Mouse (Mus musculus) ovary, adult 18-20 months (tissue): ENCODE measurements at regions not wholly inside any gene's neighbourhood (a gene's known extent, or its start where the extent isn't known, plus 50 kb on each side); places are given as distances from the start of the nearest gene placed in this dataset.

Experiments used
- DNase-seq: peaks from one replicate; pipeline ENCODE4 v3.0.0; 2022; ENCODE audit warnings: low spot score, mixed read lengths

DNA sequence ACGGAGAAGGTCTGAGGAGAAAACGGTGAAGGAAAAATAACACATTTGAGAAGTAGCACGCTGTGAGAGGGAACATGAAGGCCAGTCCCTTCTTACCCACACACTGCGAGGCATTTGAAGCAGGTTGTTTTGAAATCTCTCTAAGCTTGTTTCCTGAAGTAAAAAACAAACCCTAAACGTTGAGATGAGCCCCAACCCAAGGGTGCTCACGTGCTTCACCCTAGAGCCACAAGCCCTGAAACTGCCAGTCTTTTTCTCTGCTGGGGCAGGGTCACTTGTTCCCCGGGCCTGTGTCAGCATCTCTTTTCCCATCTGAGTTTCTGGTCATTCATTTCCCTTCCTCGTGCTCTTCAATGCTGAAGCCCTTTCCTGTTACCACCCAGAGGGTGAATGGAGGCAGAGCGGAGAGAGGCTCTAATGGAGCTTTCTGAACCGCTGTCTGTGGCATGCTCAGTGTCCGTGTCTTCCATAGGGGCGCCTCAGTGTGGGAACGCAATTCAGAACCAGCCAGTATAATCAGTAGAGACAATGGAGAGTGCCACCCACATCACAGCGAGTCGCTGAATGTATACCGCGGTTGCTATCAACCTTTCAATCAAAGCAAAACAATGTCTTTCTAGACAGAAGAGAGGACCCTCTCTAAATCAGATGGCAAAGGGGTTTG lies 375.0 kb upstream of the Gm10131 start:
- no peak for DNase-seq

DNA sequence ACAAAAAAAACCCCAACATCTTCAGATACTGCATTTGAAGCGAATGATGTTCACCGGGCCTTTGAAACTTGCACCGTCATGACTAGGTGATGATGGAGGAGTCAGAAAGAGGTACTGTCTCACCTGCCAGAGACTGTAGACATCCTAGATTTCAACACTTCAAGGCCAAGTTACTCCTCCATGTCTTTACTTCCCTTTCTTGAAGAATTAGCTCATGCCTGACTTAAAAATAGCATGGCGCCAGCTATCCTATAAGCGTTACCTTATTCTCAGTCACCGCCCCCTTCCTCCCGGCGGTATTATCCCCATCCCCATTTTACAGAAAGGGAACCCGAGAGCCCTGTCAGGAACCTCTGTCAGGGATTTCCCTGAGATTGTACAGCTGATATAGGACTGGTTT lies 374.4 kb upstream of the Gm10131 start:
- no peak for DNase-seq

DNA sequence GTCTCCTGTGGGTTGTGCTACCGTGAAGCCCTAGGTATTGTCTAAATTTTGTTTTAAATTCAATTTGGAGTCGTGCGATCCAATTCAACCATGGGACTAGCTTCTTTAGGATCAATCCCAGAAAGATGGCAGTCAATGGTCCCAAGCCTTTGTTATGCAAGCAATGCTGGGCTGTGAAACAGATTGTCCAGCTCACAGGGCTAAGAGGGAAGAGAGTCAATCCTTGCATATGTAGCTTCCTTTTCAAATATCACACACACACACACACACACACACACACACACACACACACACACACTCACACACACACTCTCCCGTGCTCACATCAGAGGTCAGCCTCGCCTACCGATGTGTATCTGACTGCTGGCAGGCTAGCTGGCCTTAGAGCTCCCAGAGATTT lies 373.8 kb upstream of the Gm10131 start:
- no peak for DNase-seq

DNA sequence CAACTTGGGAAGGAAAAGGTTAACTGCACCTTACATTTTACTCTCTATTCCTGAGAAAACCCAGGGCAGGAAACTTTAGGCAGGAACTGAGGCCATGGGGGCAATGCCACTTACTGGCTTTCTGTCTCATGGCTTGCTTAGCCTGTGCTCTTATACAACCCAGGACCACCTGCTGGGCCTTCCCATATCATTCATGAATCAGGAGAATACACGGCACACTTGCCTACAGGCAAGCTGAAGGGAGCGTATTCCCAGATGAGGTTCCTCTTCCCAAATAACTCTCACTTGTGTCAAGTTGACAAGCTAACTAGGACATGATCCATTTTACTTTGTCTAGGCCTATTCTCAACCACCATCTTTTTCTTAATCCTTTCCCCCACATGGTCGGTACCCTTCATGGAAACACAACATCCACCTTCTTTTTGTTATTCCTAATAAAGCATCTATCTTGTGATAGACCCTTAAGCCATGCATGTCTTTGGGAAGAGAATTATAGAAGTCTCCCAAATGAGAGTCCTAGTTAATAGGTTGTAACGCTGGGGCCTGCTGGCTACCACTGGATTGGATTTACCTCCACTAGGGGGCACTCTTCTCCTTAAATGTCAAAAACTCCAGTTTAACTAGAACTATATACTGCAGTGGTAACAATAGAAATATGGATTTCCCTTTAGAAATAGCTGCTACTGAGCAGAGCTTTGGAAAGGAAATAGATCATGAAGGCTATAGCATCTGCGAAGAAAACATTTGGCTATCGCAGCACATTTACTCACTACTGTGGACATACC lies 373.2 kb upstream of the Gm10131 start:
- DNase-seq, result no peak

DNA sequence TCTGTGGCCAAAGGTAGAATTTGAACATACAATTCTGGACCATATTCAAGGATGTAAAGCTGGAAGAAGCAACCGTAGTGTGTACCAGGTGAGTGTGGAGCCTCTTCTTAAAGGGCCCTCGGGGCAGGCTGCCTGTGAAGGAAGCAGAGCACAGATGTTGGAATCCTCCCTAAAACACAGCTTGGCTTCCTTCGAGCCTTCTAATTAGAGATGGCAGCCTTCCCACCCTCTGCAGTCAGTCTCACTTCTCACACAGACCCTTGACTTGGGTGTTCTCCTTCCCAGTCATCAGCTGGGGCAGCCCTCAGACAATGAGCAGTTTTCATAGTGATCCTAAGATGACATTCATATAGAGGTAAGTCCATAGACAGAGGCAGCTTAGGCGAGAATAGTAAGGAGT lies 371.7 kb upstream of the Gm10131 start:
- DNase-seq, result no peak

DNA sequence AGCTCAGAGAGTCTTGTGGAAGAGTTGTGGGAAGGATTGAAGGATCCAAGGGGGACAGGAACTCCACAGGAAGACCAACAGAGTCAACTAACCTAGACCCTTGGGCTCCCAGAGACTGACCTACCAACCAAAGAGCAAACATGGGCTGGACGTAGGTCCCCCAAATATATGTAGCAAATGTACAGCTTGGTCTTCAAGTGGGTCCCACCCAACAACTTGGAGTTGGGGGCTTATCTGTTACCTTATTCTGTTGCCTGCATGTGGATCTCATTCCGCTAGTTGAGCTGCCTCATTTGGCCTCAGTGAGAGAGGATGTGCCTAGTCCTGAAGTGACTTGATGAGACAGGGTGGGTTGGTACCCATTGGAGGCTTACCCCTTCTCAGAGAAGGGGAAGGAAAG lies 371.1 kb upstream of the Gm10131 start:
- no peak for DNase-seq

DNA sequence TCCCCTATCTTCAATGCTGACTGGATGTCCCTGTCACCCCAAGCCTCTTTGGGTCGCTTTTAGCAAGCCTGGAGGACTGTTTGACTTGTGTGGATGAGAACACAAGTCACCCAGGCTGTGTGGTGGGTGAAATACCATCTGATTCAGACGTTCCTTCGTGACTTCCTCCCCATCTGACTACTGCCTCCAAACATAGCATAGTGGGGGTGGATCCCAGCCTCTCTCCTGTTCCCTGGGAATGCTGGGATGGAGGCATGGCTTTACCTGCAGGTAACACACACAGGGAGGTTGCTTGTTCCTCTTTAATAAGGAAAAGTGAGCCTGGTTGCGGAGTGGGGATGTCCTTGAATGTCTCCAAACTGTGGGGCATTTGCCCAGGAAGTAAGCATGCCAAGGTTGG lies 369.0 kb upstream of the Gm10131 start:
- DNase-seq, result no peak

DNA sequence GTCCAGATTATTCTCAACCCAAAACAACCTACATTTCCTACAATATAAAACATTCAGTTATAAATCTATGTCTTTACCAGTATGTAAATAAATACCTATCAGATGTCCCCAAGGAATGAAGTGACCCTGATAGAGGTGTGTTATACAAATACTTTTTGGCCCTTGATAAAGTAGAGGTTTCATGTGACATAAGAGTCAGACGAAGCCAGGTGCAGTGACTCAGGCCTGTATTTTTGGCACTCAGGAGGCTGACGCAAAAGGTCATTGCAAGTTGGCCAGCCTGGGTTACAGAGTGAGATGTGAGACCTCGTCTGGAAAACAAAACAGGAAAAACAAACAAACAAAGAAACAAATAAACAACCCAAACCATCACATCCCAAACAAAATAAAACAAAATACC lies 367.4 kb upstream of the Gm10131 start:
- DNase-seq, result no peak

DNA sequence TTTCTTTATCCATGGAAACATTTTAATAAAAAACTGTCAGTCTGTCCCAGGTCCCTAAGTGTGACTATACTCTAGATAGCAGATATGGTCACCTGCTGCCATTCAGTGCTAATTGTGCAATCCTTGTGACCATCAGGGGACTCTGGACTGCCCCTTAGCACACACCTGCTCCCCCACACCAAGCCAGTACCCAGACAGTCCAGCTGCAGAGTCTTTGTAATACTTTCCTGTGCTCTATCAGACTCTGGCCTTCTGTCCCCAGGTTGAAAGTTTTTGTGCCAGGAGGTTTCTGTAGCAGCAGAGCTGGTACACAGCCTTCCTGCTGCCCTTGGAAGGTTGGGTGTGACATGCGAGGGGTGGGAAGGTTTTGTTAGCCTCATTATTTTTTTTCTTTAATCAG lies 366.9 kb upstream of the Gm10131 start:
- no peak for DNase-seq

DNA sequence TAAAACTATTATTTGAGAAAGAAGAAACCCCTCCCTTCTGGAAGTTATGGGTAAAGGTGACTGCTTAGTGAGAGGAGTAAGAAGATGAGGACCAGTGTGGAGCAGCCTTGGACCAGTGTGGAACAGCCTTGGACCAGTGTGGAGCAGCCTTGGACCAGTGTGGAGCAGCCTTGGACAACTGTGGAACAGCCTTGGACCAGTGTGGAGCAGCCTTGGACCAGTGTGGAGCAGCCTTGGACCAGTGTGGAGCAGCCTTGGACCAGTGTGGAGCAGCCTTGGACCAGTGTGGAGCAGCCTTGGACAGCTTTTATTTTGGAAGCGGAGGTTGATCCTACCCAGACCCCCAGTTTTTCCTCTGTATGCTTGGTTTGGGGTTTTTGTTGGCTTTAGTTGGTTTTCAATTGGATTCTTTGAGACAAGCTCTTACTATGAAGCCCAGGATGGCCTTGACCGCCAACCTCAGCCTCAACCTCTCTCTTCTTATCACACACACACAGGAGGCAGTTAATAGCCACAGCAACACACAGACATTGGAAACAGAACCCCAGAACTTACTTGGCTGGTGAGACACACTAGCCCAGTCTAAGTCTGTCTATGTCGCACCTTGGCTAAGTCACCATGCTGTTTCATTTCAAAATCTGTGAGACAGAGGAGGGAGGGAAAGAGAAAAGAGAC lies 364.7 kb upstream of the Gm10131 start:
- peak; percentile 26 for DNase-seq

DNA sequence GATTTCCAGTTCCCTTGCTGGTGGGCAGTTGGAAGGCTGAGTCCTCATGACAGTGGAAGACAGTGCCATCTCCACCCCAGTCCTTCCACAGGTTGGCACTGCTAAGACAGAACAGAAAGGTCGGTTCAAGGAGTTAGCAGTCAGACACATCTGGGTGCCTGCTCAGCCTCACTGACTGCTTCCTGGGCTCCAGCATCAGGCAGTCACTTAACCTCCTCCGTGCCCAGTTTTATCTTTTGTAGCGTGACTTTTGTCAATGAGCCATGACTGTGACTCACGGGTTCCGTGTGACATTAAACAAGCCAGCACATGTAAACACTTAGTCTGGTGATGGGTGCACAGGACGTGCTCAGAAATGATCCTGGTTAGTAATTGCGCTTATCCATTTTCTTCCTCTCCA lies 363.1 kb upstream of the Gm10131 start:
- no peak for DNase-seq

DNA sequence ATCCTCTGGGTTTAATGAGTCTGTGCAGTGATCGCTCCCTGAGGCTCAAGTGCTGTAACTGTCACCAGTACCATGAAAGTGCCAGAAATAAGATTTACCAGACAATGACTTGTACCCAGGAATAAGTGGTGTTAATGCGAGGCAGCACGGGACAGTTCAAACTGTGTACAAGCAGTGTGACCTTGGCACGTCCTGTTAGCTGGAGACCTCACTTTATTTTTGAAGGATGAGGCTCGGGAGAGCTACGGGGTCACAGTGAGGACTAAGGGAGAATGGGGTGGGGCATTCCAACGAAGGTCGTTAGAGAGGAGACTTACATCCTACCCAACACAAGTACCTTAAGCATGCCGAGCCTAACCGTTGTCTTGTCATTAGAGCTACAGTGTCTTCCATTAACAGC lies 362.2 kb upstream of the Gm10131 start:
- no peak for DNase-seq

DNA sequence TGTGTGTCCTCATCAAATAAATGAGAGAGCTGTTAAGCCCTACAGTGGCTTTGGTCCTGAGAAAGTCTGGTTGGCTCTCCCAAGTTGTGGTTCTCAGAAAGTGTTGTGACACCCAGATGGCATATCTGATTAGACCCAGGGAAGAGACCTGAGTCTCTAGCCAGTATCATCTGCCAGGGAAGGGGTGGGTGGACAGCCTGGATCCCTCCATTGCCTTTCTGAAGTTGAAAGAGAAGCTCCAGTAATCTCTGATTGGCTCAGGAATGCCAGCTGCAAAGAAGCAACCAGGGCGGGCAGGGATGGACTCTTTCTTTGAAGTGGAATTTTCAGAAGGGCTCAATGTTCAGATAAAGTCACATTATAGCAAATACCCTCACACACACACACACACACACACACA lies 361.8 kb upstream of the Gm10131 start:
- DNase-seq, result no peak

DNA sequence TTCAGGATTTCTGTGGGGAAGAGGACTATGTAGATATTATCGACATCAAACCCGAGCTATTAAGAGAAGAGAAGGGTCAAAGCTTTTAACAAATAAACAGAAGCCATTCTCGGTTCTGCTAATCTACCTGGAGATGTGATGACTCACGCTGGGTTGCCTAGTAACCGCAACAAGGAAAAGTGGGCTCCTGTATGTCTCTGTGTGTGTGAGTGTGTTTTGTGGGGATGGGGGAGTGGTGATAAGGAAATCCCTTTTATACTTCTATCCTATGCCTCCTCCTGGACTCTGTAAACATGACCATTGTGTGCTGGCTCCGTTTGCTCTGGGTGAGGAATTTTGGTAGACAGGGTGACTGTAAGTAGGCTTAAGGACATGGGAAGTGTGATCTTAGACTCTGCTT lies 361.3 kb upstream of the Gm10131 start:
- no peak for DNase-seq

DNA sequence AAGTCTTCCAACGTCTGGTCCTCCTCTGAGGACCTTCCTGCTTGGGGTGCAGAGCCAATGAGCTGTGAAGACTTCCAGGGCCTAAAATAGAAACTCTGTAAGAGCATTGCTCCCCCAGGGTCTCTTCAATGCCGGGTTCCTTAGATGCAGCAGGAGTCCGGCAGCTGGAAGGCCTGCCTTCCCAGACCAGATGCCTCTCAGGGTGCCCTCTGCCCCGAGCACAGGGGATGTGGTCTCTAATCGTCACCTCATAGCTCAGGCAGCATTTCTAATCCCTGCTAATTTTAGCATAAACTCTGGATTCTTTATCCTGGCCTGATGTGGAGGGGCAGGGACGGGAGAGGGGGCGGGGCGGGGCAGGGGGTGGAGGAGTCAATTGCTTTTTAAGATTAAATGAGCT lies 360.9 kb upstream of the Gm10131 start:
- no peak for DNase-seq

DNA sequence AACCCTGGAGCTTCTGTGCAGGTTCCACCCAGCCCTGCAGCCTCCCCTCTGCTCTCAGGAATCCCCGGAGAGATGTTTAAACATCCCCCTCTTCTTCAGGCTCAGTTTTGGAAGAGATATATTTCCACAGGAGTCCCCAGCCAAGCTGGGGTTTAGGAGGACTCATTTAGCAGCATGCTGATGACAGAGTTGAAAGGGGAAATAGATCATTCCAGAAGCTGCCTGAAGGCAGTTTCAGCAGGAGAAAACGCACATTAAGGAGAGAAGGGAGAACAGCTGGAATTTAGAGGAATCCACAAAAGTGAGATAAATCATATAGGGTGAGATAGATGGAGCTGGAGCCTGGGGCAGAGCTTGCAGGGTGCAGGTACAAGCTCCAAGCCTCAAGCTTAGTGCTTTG lies 357.6 kb upstream of the Gm10131 start:
- no peak for DNase-seq

DNA sequence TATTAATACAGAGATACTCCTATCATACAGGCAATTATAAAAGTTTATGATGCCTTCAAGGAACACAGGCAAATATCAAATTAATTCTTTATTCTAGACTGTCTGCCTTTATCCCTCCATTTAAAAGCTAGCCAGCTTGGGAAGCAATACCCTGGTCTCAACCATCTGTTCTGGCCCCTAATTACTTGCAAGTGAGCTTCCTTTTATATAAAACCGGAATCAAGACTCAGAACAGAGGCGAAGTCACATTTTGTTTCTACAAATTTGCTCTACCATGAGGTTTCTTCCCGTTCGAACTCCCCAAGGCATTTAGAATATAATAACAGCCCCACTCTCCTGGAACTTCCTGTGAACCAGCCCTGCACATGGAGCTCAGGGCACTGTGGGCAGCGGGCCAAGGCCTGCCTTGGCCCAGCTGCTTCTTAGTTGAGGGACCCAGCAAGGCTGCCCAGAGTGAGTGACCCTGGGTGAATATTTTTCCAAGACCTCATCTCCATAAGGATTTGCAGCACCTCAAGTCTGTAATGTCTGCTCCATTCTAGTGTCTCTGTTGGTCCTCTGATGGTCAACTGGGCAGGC lies 355.3 kb upstream of the Gm10131 start:
- no peak for DNase-seq

DNA sequence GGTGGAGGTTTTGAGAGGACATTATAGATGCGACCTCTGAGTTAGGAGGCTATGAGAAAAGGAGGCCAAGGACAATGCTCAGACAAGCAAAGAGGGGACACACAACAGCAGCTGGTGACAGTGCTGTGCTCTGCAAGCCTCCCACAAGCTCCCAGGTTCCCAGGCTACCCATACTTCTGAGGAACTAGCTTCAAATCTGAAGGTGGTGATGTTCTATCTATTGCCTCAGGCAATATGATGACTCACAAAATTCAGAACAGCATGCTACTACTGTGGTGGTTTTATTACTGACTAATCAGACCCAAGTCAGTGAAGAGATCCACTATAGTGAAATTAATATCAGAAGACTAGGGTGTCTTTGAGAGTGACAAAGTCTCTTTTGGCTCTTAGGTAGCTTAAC lies 353.9 kb upstream of the Gm10131 start:
- no peak for DNase-seq

DNA sequence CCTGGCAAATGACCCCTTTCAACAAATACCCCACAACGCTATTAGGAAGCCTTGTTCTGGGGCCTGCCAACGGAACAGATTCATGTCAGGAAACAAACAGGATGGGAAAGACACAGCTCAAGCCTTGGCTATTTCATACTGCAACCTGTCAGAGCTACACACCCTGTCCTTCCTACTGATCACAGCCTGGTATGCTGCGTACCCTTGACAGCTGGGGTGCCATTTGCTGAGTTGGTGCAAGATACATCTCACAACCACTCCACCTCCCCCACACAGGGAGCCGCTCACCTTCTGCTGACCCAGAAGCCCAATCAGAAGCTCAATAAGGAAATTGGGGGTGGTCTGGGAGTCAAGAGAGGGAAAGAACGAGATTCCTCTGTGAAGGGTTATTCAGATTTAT lies 350.7 kb upstream of the Gm10131 start:
- DNase-seq, result no peak

DNA sequence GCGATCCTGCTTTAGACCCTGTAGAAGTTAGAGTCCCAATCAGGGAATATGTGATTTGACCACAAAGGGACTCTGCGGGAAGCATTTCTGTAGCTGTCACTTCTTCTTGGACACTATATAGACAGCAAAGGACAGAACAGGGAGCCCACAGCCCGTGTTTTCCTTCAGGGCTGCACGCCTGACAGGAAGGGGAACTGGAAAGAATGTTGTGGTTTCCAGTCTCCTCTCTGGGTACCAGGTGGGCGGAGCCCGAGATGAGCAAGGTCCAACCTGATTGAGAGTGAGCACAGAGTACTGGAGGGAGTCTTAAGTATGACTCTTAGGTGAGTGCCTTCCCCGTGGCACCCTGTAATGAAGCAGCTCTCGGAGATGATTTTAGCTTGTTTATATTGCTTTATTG lies 346.8 kb upstream of the Gm10131 start:
- no peak for DNase-seq

DNA sequence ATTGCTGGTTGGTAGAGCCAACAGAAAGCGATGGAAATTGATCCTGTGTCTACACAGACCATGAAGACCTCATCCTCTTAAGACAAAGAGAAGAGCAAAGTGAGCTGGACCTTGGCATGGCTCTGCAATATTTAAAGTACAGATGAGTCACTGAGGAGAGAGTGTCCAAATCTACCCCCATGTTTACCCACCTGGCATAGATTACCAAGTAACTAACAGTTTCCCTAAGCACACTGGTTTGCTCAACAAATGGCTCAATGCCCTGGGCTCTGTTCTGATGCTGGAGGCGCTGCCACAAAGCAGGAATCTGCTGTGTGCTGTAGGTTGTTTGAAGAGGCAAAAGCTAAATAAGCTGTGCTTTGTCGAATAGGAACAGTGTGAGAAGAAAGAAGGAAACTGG lies 345.0 kb upstream of the Gm10131 start:
- no peak for DNase-seq

DNA sequence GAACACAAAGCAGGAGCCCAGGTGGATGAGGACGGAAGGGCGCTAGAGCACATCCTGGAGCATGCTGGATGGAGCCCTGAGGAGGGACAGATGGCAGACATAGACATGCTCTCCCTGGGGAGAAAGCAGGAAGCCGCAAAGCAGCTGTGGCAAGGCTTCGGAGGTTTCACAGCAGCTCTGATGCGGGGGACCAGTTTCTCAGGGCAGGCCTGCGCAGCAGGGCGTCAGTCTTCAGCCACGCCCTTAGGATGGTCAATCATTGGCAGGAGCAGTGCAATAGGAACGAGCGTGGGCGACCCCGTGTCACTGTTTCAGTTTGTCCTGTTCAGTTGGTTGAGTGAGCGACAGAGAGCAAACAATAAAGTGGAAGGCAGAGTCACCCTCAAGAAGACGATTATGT lies 343.8 kb upstream of the Gm10131 start:
- no peak for DNase-seq

DNA sequence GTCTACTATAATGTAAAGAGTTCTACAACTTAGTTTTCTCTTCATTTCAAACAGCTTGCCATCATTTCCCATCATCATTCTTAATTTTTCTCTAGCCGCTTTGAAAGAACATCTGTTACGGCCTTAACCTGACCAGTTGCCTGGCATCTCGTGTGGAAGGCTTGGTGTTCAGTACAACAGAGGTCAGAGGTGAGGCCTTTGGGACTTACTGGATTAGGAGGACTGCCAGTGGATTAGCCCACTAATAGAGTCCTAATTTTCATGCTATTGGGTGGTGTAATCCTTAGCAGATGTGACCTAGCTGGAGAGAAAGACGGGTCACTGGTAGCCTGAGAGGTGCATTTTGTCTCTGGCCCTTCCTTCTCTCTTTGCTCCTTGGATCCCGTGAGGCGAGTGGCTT lies 341.3 kb upstream of the Gm10131 start:
- DNase-seq, result no peak
